Mouse (Mus musculus): ENCODE measurements around the gene Cycs.

DNA sequence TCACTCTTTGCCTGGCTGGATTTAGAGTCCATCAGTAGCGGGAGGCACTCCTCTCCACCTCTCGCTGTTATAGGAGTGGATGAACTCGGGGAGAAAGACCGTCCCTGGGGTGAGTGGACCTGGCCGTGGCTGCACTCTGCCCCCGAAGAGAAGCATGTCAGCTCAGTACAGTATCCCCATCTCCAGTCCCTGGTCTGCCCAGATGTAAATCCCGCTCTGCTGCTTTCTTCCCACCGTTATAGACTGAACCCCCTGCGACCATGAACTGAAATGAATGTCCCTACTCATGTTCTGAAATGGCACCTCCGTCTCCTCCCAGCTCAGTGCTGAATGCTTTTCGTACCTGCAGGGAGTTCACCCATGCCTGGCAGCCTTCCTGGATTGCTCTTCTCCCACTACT lies 37.1 kb downstream of the Cycs start:
- TF ChIP-seq CTCF (IDR thresholded peaks at IDR 0.05; ENCODE audit: insufficient read depth, low read depth, low read length) (no peak), POLR2A (IDR thresholded peaks at IDR 0.05; ENCODE audit: insufficient read depth, low read depth, low read length) (no peak)
